Mouse (Mus musculus) megakaryocyte, embryonic 14.5 days (primary cell): ENCODE data around the gene Cc2d1a.

Experiments used
- FLI1 ChIP-seq: IDR thresholded peaks from 2 replicates; pipeline ENCODE4 v1.6.1; 2012; ENCODE audit warnings: low read length, inconsistent platforms, mixed read lengths
- GATA1 ChIP-seq: IDR thresholded peaks from 3 replicates; pipeline ENCODE4 v1.6.1; 2012; ENCODE audit warnings: mixed read lengths, low read length, inconsistent platforms, borderline replicate concordance

DNA sequence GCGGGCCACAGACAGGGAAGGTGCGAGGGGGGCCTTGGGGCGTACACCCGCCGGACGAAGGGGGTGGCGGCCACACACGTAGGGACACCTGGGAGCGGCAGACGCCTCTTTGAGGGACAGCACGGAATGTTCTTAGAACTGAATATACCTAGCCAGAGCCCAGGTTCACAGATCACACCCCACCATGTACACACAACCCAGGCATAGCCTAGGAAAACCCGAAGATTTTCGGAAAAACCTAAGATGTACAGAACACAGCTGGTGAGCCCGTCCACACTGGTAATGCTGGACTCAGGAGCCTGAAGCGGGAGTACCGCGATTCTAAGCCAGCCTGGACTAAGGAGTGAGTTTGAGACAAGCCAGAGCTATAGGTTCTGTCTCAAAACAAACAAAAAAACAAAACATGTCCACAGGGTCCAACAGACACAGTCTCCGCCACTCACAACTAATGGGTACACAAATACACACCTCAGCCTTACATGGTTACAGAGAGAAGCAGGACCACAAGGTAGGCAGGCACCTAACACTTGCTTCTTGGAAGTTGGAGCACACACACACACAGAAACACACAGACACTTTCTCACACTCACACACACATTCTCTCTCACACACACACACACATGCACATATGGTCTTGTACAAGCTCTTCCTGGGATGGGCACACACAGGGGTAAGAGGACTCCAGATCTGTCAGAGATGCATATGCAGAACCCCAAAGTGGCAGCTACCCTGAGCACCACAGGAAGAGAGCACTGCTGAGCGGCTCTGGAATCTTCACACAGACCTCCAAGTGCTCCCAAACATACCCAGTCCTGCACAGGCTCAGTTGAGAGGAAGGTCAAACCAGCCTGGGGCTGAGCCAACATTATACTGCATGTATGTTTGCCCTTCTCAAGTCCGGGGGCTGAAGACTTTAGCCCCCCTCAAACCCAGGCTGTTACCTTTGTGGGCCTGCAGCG is 36.6 kb upstream of the Cc2d1a start:
- TF ChIP-seq GATA1 (no peak), FLI1 (no peak)
